Mouse (Mus musculus) lung, embryonic 15.5 days (tissue): ENCODE measurements around the gene Bsg. TPM values are rescaled to one million over a fixed set of nuclear protein-coding genes. Genes with fewer than 3 reads are reported as not detected.

Experiments
- ATAC-seq: fragments of 200-750 bp; cut with Nextera tagmentation; 2 replicates; pipeline ENCODE4 v1.8.0; 2017; ENCODE audit warnings: moderate number of reproducible peaks, borderline replicate concordance; ENCODE audit not compliant: low FRiP score, low TSS enrichment; ENCODE audit errors: extremely low read depth
- H3K27ac ChIP-seq: fragments of 300-500 bp; sonication (generic); 2 replicates; pipeline ENCODE4 v1.5.1; 2015; ENCODE audit warnings: moderate library complexity, mild to moderate bottlenecking, inconsistent platforms
- H3K27me3 ChIP-seq: fragments of 300-500 bp; sonication (generic); 2 replicates; pipeline ENCODE4 v1.6.1; 2015; ENCODE audit warnings: inconsistent platforms
- H3K36me3 ChIP-seq: fragments of 300-500 bp; sonication (generic); 2 replicates; pipeline ENCODE4 v1.6.1; 2015; ENCODE audit warnings: inconsistent platforms
- H3K4me1 ChIP-seq: fragments of 300-500 bp; sonication (generic); 2 replicates; pipeline ENCODE4 v1.6.1; 2015; ENCODE audit warnings: inconsistent platforms
- H3K4me2 ChIP-seq: fragments of 300-500 bp; sonication (generic); 2 replicates; pipeline ENCODE4 v1.6.1; 2015; ENCODE audit warnings: inconsistent platforms, mild to moderate bottlenecking, moderate library complexity
- H3K4me3 ChIP-seq: fragments of 300-500 bp; sonication (generic); 2 replicates; pipeline ENCODE4 v1.5.1; 2015; ENCODE audit warnings: mild to moderate bottlenecking, inconsistent platforms
- H3K9ac ChIP-seq: fragments of 300-500 bp; sonication (generic); 2 replicates; pipeline ENCODE4 v1.6.1; 2015; ENCODE audit warnings: inconsistent platforms
- H3K9me3 ChIP-seq: fragments of 300-500 bp; sonication (generic); 2 replicates; pipeline ENCODE4 v1.6.1; 2016; ENCODE audit warnings: inconsistent platforms
- WGBS: fragments of 180-500 bp; shearing (Covaris S2); methylation state at CpG from one replicate; pipeline ENCODE4 v1.1.7; 2015; 5-methylcytosine and 5-hydroxymethylcytosine counted together
- polyA plus RNA-seq: library from polyadenylated mRNA; unstranded; fragments of >200 nt; fragmentation: Nextera tagmentation; extraction: Ambion mirVana; gene quantifications from 2 replicates; pipeline ENCODE4 v1.2.1, GENCODE M21; 2015

Bsg gene
- polyA plus RNA-seq, 1 experiment from 2014 or later, result 1,152 TPM

- ATAC-seq, result peak; percentile 15; the same call in 1 of the 2 replicates
Measured at GRCm38 (mm10) chr10:79670071-79670888, 34.0 kb upstream of the Bsg start.

GRCm38 (mm10) chr10:79671396-79672087 is 32.7 kb upstream of the Bsg start:
- no peak overlapping the region for H3K9ac ChIP-seq
- H3K4me1 ChIP-seq, result peaks cover 12% of the 10 kb centered on the region
- H3K4me2 ChIP-seq, result no peak overlapping the region
- 49% methylated on average over 6 of the region's 6 CpGs for WGBS
- no peaks in the 10 kb centered on the region for H3K9me3 ChIP-seq
- H3K4me3 ChIP-seq, result no peak overlapping the region
- H3K36me3 ChIP-seq, result 0 out of 2 replicates have a peak, but pooled peaks cover 6% of the 10 kb centered on the region
- H3K27me3 ChIP-seq, result no peaks in the 10 kb centered on the region; the same call in 1 of the 2 replicates
- ATAC-seq, result no peak
- no peak overlapping the region for H3K27ac ChIP-seq

More at GRCm38 (mm10) chr10:79670071-79670888, 34.0 kb upstream of the Bsg start:
- peak overlapping the region; percentile 80 for H3K4me3 ChIP-seq
- 0 out of 2 replicates have a peak, but pooled peaks cover 6% of the 10 kb centered on the region for H3K36me3 ChIP-seq
- peaks cover 12% of the 10 kb centered on the region for H3K4me1 ChIP-seq
- H3K9ac ChIP-seq, result peak overlapping the region; percentile 65
- H3K27me3 ChIP-seq, result no peaks in the 10 kb centered on the region; the same call in 1 of the 2 replicates
- H3K27ac ChIP-seq, result peak overlapping the region; percentile 8; the same call in 1 of the 2 replicates
- no peaks in the 10 kb centered on the region for H3K9me3 ChIP-seq
- H3K4me2 ChIP-seq, result peak overlapping the region; percentile 91
- 29% methylated on average over 15 of the region's 15 CpGs for WGBS

GRCm38 (mm10) chr10:79672088-79672455 is 32.2 kb upstream of the Bsg start:
- 54% methylated on average over 3 of the region's 3 CpGs for WGBS
- ATAC-seq, result no peak
- H3K4me3 ChIP-seq, result no peak overlapping the region
- peaks cover 12% of the 10 kb centered on the region for H3K4me1 ChIP-seq
- H3K9ac ChIP-seq, result no peak overlapping the region
- H3K36me3 ChIP-seq, result 0 out of 2 replicates have a peak, but pooled peaks cover 6% of the 10 kb centered on the region
- H3K4me2 ChIP-seq, result no peak overlapping the region
- H3K9me3 ChIP-seq, result no peaks in the 10 kb centered on the region
- no peaks in the 10 kb centered on the region; the same call in 1 of the 2 replicates for H3K27me3 ChIP-seq
- no peak overlapping the region for H3K27ac ChIP-seq

GRCm38 (mm10) chr10:79673054-79673453 is 31.2 kb upstream of the Bsg start:
- Histone ChIP-seq H3K9me3 (no peaks in the 10 kb centered on the region), H3K27me3 (no peaks in the 10 kb centered on the region; the same call in 1 of the 2 replicates), H3K4me3 (no peak overlapping the region), H3K36me3 (0 out of 2 replicates have a peak, but pooled peaks cover 6% of the 10 kb centered on the region), H3K27ac (no peak overlapping the region), H3K4me1 (peaks cover 12% of the 10 kb centered on the region), H3K9ac (no peak overlapping the region), H3K4me2 (no peak overlapping the region)
- ATAC-seq, result no peak
- 82% methylated on average over 3 of the region's 3 CpGs for WGBS

- H3K4me3 ChIP-seq, result no peak overlapping the region
- peaks cover 7% of the 10 kb centered on the region for H3K4me1 ChIP-seq
- no peak for ATAC-seq
- H3K9ac ChIP-seq, result no peak overlapping the region
- no peak overlapping the region for H3K27ac ChIP-seq
- no peak overlapping the region for H3K4me2 ChIP-seq
- WGBS, result 52% methylated on average over 44 of the region's 44 CpGs
- 0 out of 2 replicates have a peak, but pooled peaks cover 6% of the 10 kb centered on the region for H3K36me3 ChIP-seq
- H3K27me3 ChIP-seq, result no peaks in the 10 kb centered on the region
- H3K9me3 ChIP-seq, result no peaks in the 10 kb centered on the region
Measured at GRCm38 (mm10) chr10:79675346-79676035, 28.8 kb upstream of the Bsg start.

- H3K4me2 ChIP-seq, result peak overlapping the region; percentile 65
- peak overlapping the region; percentile 39 for H3K9ac ChIP-seq
- WGBS, result 31% methylated on average over 11 of the region's 11 CpGs
- peaks cover 25% of the 10 kb centered on the region for H3K4me1 ChIP-seq
- peaks cover 19% of the 10 kb centered on the region for H3K36me3 ChIP-seq
- H3K27ac ChIP-seq, result peak overlapping the region; percentile 79
- H3K27me3 ChIP-seq, result no peaks in the 10 kb centered on the region
- H3K9me3 ChIP-seq, result no peaks in the 10 kb centered on the region
- ATAC-seq, result peak; percentile 8; the same call in 1 of the 2 replicates
- peak overlapping the region; percentile 69 for H3K4me3 ChIP-seq
Measured at GRCm38 (mm10) chr10:79680606-79681495, 23.4 kb upstream of the Bsg start.

- Histone ChIP-seq H3K27ac (peak within 1 kb of the TSS; percentile 79), H3K4me2 (peak within 1 kb of the TSS; percentile 91), H3K27me3 (no peaks in the 10 kb centered on the region), H3K36me3 (peaks cover 27% of the 10 kb centered on the region), H3K9me3 (no peaks in the 10 kb centered on the region), H3K9ac (peak within 1 kb of the TSS; percentile 86), H3K4me1 (peaks cover 25% of the 10 kb centered on the region), H3K4me3 (peak within 1 kb of the TSS; percentile 69)
- ATAC-seq, result peak; percentile 95
- WGBS, result under 1% methylated on average over 73 of the region's 84 CpGs
Measured at GRCm38 (mm10) chr10:79681591-79682245, 22.6 kb upstream of the Bsg start, which contains the start of gene Cdc34. TSS of gene Cdc34 (plus strand) at chr10:79682195.

GRCm38 (mm10) chr10:79682551-79682915 is 21.8 kb upstream of the Bsg start:
- WGBS, result under 1% methylated on average over 10 of the region's 10 CpGs
- H3K36me3 ChIP-seq, result peaks cover 36% of the 10 kb centered on the region
- H3K4me2 ChIP-seq, result peak overlapping the region; percentile 91
- ATAC-seq, result 0 out of 2 replicates have a peak, but pooled peaks have one; percentile 2
- H3K9me3 ChIP-seq, result no peaks in the 10 kb centered on the region
- H3K27me3 ChIP-seq, result no peaks in the 10 kb centered on the region
- peak overlapping the region; percentile 69 for H3K4me3 ChIP-seq
- H3K9ac ChIP-seq, result peak overlapping the region; percentile 86
- H3K4me1 ChIP-seq, result peaks cover 25% of the 10 kb centered on the region
- H3K27ac ChIP-seq, result peak overlapping the region; percentile 72

GRCm38 (mm10) chr10:79682916-79683582 is 21.2 kb upstream of the Bsg start:
- H3K27ac ChIP-seq, result peak overlapping the region; percentile 72
- H3K27me3 ChIP-seq, result no peaks in the 10 kb centered on the region
- H3K9me3 ChIP-seq, result no peaks in the 10 kb centered on the region
- H3K36me3 ChIP-seq, result peaks cover 41% of the 10 kb centered on the region
- H3K4me1 ChIP-seq, result peaks cover 25% of the 10 kb centered on the region
- H3K4me3 ChIP-seq, result peak overlapping the region; percentile 69
- peak overlapping the region; percentile 91 for H3K4me2 ChIP-seq
- peak overlapping the region; percentile 86 for H3K9ac ChIP-seq
- no peak for ATAC-seq
- WGBS, result 4% methylated on average over 10 of the region's 10 CpGs
